Mouse (Mus musculus): ENCODE measurements around the gene Klf12.

- TF ChIP-seq POLR2A (IDR thresholded peaks at IDR 0.05; ENCODE audit: borderline replicate concordance, insufficient read depth, low read length) (no peak), CTCF (IDR thresholded peaks at IDR 0.05; ENCODE audit: borderline replicate concordance, insufficient read depth, low read depth, low read length) (no peak)
Measured at GRCm38 (mm10) chr14:100333369-100333768, 48.9 kb upstream of the Klf12 start.
